Mouse (Mus musculus) thymus, postnatal 14 days (tissue): Measurements from ENCODE around the gene Rnf144b.

ENCODE experiments used
- DNase-seq: peaks from one replicate; pipeline ENCODE4 v3.0.0; 2021

Gene Rnf144b

GRCm38 (mm10) chr13:47268227-47268626 lies 145.8 kb downstream of the Rnf144b start:
- no peak for DNase-seq

GRCm38 (mm10) chr13:47272928-47273327 lies 150.5 kb downstream of the Rnf144b start:
- DNase-seq = no peak

- DNase-seq = peak; percentile 24
Measured at GRCm38 (mm10) chr13:47273487-47273886, 151.0 kb downstream of the Rnf144b start.

GRCm38 (mm10) chr13:47274139-47274538 lies 151.7 kb downstream of the Rnf144b start:
- DNase-seq = no peak

GRCm38 (mm10) chr13:47277000-47277823 lies 154.8 kb downstream of the Rnf144b start:
- DNase-seq = no peak

- no peak for DNase-seq
Measured at GRCm38 (mm10) chr13:47277824-47278290, 155.4 kb downstream of the Rnf144b start.

GRCm38 (mm10) chr13:47282221-47282620 lies 159.8 kb downstream of the Rnf144b start:
- no peak for DNase-seq

GRCm38 (mm10) chr13:47288449-47288848 lies 166.0 kb downstream of the Rnf144b start:
- DNase-seq = peak; percentile 50

GRCm38 (mm10) chr13:47296465-47296864 lies 174.0 kb downstream of the Rnf144b start:
- DNase-seq = no peak
